Mouse (Mus musculus): ENCODE measurements around the gene Mterf4. TPM values are rescaled to one million over a fixed set of nuclear protein-coding genes. Genes with fewer than 3 reads are reported as not detected.

Gene Mterf4
- polyA plus RNA-seq, 1 experiment from 2014 or later: 35.1 TPM

DNA sequence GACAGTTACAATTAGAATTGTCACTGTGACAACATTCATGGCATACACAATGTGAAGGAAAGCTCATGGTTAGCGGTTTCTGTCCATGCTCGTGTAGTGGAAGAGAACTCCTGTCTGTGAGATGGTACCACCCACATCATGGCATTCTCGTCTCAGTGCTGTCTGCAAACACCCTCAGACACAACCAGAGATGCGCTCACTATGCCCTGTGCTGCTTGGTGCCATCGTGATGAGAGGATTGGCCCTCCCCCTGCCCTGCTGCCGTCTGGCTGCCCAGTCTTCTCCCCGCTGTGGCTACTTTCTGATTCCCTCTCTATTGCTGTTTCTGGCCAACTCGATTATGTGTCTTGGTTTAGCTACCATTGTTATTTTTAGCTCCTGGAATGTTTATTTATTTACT is 13.7 kb downstream of the Mterf4 start:
- 85% methylated on average over 8 of the region's 8 CpGs for WGBS
- H3K4me3 ChIP-seq: no peak overlapping the region
- no peaks in the 10 kb centered on the region for H3K4me1 ChIP-seq
- ATAC-seq (ENCODE audit: low FRiP score, low read depth): no peak
- no peak overlapping the region for H3K4me2 ChIP-seq (replicated peaks)
- peaks cover 16% of the 10 kb centered on the region; the same call in 1 of the 2 replicates for H3K36me3 ChIP-seq
- H3K27ac ChIP-seq: no peak overlapping the region
- no peaks in the 10 kb centered on the region for H3K27me3 ChIP-seq (replicated peaks)
- H3K9me3 ChIP-seq: no peaks in the 10 kb centered on the region
- H3K9ac ChIP-seq: no peak overlapping the region

DNA sequence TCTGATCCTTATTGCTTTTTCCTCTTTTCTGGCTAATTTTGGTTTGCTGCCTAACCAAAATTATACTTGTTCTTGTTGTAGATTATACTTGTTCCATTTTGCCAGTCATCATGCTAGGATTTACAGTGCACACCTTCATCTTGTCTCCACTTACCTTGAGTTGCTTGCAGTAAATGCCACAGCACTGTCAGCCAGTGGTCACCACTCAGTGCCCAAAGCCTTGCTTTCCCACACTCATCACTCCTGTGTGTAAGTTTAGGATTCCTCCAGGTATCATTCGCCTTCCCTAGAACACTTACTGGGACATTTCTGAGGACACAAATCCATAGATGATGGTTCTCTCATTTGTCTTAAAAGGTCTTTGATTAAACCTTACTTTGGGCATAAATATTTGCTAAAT is 14.1 kb downstream of the Mterf4 start:
- Histone ChIP-seq H3K4me1 (no peaks in the 10 kb centered on the region), H3K9me3 (no peaks in the 10 kb centered on the region), H3K27me3 (replicated peaks) (no peaks in the 10 kb centered on the region), H3K27ac (no peak overlapping the region), H3K4me3 (no peak overlapping the region), H3K36me3 (peaks cover 12% of the 10 kb centered on the region; the same call in 1 of the 2 replicates), H3K9ac (no peak overlapping the region), H3K4me2 (replicated peaks) (no peak overlapping the region)
- no peak for ATAC-seq (ENCODE audit: low FRiP score, low read depth)
- WGBS: 90% methylated on average over 1 of the region's 1 CpGs

GRCm38 (mm10) chr1:93290956-93291355 is 14.8 kb downstream of the Mterf4 start:
- Histone ChIP-seq H3K27me3 (replicated peaks) (no peaks in the 10 kb centered on the region), H3K36me3 (peaks cover 6% of the 10 kb centered on the region; the same call in 1 of the 2 replicates), H3K4me3 (no peak overlapping the region), H3K9me3 (no peaks in the 10 kb centered on the region), H3K4me1 (no peaks in the 10 kb centered on the region), H3K4me2 (replicated peaks) (no peak overlapping the region), H3K9ac (no peak overlapping the region), H3K27ac (no peak overlapping the region)
- 84% methylated on average over 4 of the region's 4 CpGs for whole genome bisulfite sequencing
- ATAC-seq (ENCODE audit: low FRiP score, low read depth): no peak

GRCm38 (mm10) chr1:93289678-93290214 is 16.0 kb downstream of the Mterf4 start:
- no peak overlapping the region for H3K27ac ChIP-seq
- H3K36me3 ChIP-seq: no peaks in the 10 kb centered on the region
- H3K9me3 ChIP-seq: no peaks in the 10 kb centered on the region
- WGBS: 63% methylated on average over 3 of the region's 3 CpGs
- no peak overlapping the region for H3K4me2 ChIP-seq (replicated peaks)
- no peak overlapping the region for H3K9ac ChIP-seq
- no peak overlapping the region for H3K4me3 ChIP-seq
- no peaks in the 10 kb centered on the region for H3K27me3 ChIP-seq (replicated peaks)
- H3K4me1 ChIP-seq: no peaks in the 10 kb centered on the region
- no peak for ATAC-seq (ENCODE audit: low FRiP score, low read depth)

GRCm38 (mm10) chr1:93277041-93277440 is 28.7 kb downstream of the Mterf4 start:
- 84% methylated on average over 7 of the region's 7 CpGs for WGBS
- Histone ChIP-seq H3K36me3 (no peaks in the 10 kb centered on the region), H3K27ac (no peak overlapping the region), H3K9me3 (no peaks in the 10 kb centered on the region), H3K4me2 (replicated peaks) (no peak overlapping the region), H3K4me3 (no peak overlapping the region), H3K27me3 (replicated peaks) (no peaks in the 10 kb centered on the region), H3K9ac (no peak overlapping the region), H3K4me1 (no peaks in the 10 kb centered on the region)
- ATAC-seq (ENCODE audit: low FRiP score, low read depth): no peak

DNA sequence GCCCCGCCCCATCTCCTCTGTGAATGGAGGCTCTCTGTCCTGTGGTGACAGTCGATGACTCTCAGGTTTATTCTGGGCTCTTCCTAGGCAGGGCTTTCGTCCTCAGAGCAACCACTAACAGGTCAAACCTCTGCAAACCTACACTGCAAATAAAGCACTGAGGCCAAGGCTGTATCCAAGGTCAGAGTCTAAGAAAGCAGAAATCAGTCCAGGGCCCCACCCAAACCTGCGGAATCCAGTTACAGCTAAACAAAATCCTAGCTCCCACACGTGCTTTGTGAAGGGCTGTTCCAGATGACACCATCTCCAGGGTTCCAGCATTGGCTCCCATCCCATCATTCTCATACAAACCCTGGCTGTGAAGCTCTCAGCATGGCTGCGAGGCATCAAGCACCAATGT is 30.2 kb downstream of the Mterf4 start:
- 86% methylated on average over 6 of the region's 6 CpGs for WGBS
- H3K4me2 ChIP-seq (replicated peaks): no peak overlapping the region
- ATAC-seq (ENCODE audit: low FRiP score, low read depth): no peak

DNA sequence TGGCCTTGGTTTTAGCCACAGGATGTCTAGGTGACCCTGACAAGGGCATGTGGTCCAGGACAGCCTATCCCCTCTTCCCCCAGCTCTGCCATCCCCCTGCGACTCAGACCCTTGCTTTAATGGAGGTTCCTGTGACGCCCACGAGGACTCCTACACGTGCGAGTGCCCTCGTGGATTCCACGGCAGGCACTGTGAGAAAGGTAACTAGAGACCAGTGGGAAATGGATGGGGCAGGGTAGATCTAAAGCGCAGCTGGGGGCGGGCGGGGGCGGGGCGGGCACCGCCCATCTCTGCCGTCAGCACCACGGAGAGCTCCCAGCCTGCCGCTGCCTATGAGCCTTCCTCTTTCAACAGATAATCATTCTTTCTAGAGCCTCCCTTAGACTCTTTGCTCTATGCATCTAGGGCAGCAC is 33.3 kb downstream of the Mterf4 start:
- Histone ChIP-seq H3K9me3 (no peaks in the 10 kb centered on the region), H3K27ac (no peak overlapping the region), H3K4me3 (no peak overlapping the region; the same call in 1 of the 2 replicates), H3K4me1 (no peaks in the 10 kb centered on the region), H3K4me2 (replicated peaks) (peak overlapping the region; percentile 43), H3K9ac (no peak overlapping the region), H3K36me3 (no peaks in the 10 kb centered on the region), H3K27me3 (replicated peaks) (no peaks in the 10 kb centered on the region)
- no peak for ATAC-seq (ENCODE audit: low FRiP score, low read depth)
- WGBS: 2% methylated on average over 16 of the region's 16 CpGs

More for the DNA sequence above, 30.2 kb downstream of the Mterf4 start:
- no peaks in the 10 kb centered on the region for H3K9me3 ChIP-seq
- H3K27ac ChIP-seq: no peak overlapping the region
- no peak overlapping the region for H3K4me3 ChIP-seq
- no peaks in the 10 kb centered on the region for H3K36me3 ChIP-seq
- no peak overlapping the region for H3K9ac ChIP-seq
- no peaks in the 10 kb centered on the region for H3K4me1 ChIP-seq
- no peaks in the 10 kb centered on the region for H3K27me3 ChIP-seq (replicated peaks)

GRCm38 (mm10) chr1:93271751-93272150 is 34.0 kb downstream of the Mterf4 start:
- H3K9me3 ChIP-seq: no peaks in the 10 kb centered on the region
- no peak overlapping the region for H3K9ac ChIP-seq
- no peak overlapping the region for H3K4me3 ChIP-seq
- H3K36me3 ChIP-seq: no peaks in the 10 kb centered on the region
- no peaks in the 10 kb centered on the region for H3K4me1 ChIP-seq
- ATAC-seq (ENCODE audit: low FRiP score, low read depth): 0 out of 2 replicates have a peak, but pooled peaks have one; percentile 41
- H3K4me2 ChIP-seq (replicated peaks): no peak overlapping the region
- no peak overlapping the region for H3K27ac ChIP-seq
- H3K27me3 ChIP-seq (replicated peaks): no peaks in the 10 kb centered on the region
- WGBS: 76% methylated on average over 6 of the region's 6 CpGs

- no peaks in the 10 kb centered on the region for H3K4me1 ChIP-seq
- no peak overlapping the region for H3K9ac ChIP-seq
- H3K36me3 ChIP-seq: no peaks in the 10 kb centered on the region
- 76% methylated on average over 3 of the region's 3 CpGs for WGBS
- H3K4me3 ChIP-seq: no peak overlapping the region
- H3K27ac ChIP-seq: no peak overlapping the region
- no peak overlapping the region for H3K4me2 ChIP-seq (replicated peaks)
- no peak for ATAC-seq (ENCODE audit: low FRiP score, low read depth)
- H3K9me3 ChIP-seq: no peaks in the 10 kb centered on the region
- H3K27me3 ChIP-seq (replicated peaks): no peaks in the 10 kb centered on the region
These were observed 35.0 kb downstream of the Mterf4 start for GRCm38 (mm10) chr1:93270516-93271240.

- H3K27me3 ChIP-seq (replicated peaks): no peaks in the 10 kb centered on the region
- H3K9ac ChIP-seq: no peak overlapping the region
- no peak for ATAC-seq (ENCODE audit: low FRiP score, low read depth)
- H3K27ac ChIP-seq: no peak overlapping the region
- no peak overlapping the region for H3K4me2 ChIP-seq (replicated peaks)
- H3K4me3 ChIP-seq: no peak overlapping the region
- WGBS: 89% methylated on average over 2 of the region's 2 CpGs
- no peaks in the 10 kb centered on the region for H3K9me3 ChIP-seq
- no peaks in the 10 kb centered on the region for H3K4me1 ChIP-seq
- H3K36me3 ChIP-seq: no peaks in the 10 kb centered on the region
These were observed 37.5 kb downstream of the Mterf4 start for GRCm38 (mm10) chr1:93268246-93268645.

- Histone ChIP-seq H3K9me3 (no peaks in the 10 kb centered on the region), H3K27me3 (replicated peaks) (no peaks in the 10 kb centered on the region), H3K36me3 (no peaks in the 10 kb centered on the region), H3K27ac (no peak overlapping the region), H3K4me3 (no peak overlapping the region), H3K4me1 (no peaks in the 10 kb centered on the region), H3K9ac (no peak overlapping the region), H3K4me2 (replicated peaks) (no peak overlapping the region)
- WGBS: 45% methylated on average over 3 of the region's 3 CpGs
- no peak for ATAC-seq (ENCODE audit: low FRiP score, low read depth)
These were observed 38.5 kb downstream of the Mterf4 start for GRCm38 (mm10) chr1:93267207-93267606.

DNA sequence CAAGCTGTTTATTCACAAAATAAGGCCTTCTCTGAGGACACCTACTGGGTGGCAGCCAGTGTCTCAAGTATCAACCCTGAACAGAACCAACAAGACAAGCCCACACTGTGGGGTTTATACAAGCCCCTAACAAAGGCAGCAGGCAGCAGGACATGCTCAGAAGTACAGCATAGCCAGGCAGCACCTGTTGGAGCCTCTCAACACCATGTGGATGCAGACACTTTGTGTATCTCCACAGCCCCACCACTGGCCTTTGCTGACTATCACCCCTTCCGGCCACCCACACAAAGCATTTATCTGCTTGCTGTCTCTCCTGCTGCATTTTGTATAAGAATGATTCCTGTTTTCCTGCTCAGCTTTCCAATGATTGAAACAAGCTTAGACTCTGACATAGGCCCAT is 48.2 kb downstream of the Mterf4 start:
- WGBS: 82% methylated on average over 1 of the region's 1 CpGs
- no peaks in the 10 kb centered on the region for H3K27me3 ChIP-seq (replicated peaks)
- H3K4me3 ChIP-seq: no peak overlapping the region
- no peak overlapping the region for H3K27ac ChIP-seq
- no peak for ATAC-seq (ENCODE audit: low FRiP score, low read depth)
- no peaks in the 10 kb centered on the region for H3K4me1 ChIP-seq
- no peaks in the 10 kb centered on the region for H3K9me3 ChIP-seq
- no peaks in the 10 kb centered on the region for H3K36me3 ChIP-seq
- no peak overlapping the region for H3K4me2 ChIP-seq (replicated peaks)
- H3K9ac ChIP-seq: no peak overlapping the region

GRCm38 (mm10) chr1:93255761-93256160 is 50.0 kb downstream of the Mterf4 start:
- Histone ChIP-seq H3K4me1 (0 out of 2 replicates have a peak, but pooled peaks cover 3% of the 10 kb centered on the region), H3K36me3 (no peaks in the 10 kb centered on the region), H3K27ac (no peak overlapping the region), H3K9me3 (no peaks in the 10 kb centered on the region), H3K9ac (no peak overlapping the region), H3K4me2 (replicated peaks) (no peak overlapping the region), H3K4me3 (no peak overlapping the region), H3K27me3 (replicated peaks) (no peaks in the 10 kb centered on the region)
- no peak for ATAC-seq (ENCODE audit: low FRiP score, low read depth)
- 92% methylated on average over 7 of the region's 7 CpGs for WGBS
